ENCODE assay signal across 21 mouse cellular contexts in genomic region chr8:90669396-90669795, GRCm38 (mm10).
DNase-seq lines count a peak whose midpoint lies in the region; ATAC-seq lines count a peak whose summit lies in the region.
"Had no signal": no experiment of that assay in that cellular context is flagged by ENCODE, and none has a peak within 500 bp of the region (broad histone marks: within the 10 kb centered on the region; RNA-seq: fewer than 3 reads in every experiment).

No protein-coding gene starts in this region.

- H3K36me3 ChIP-seq in hindbrain, embryonic 11.5 days (ENCODE audit: control insufficient read depth, insufficient read depth, low read length) = no peaks in the 10 kb centered on the region
- H3K36me3 ChIP-seq in hindbrain, embryonic 12.5 days = no peaks in the 10 kb centered on the region
- H3K36me3 ChIP-seq in embryonic facial prominence, embryonic 14.5 days (ENCODE audit: control insufficient read depth, insufficient read depth, low read length) = no peaks in the 10 kb centered on the region
- H3K36me3 ChIP-seq in midbrain, embryonic 14.5 days (ENCODE audit: control insufficient read depth, insufficient read depth, low read length) = no peaks in the 10 kb centered on the region
- H3K36me3 ChIP-seq in neural tube, embryonic 15.5 days = no peaks in the 10 kb centered on the region
- H3K36me3 ChIP-seq: forebrain, embryonic 12.5 days; limb, embryonic 12.5 days had no signal

- no peak overlapping the region for H3K4me2 ChIP-seq in hindbrain, embryonic 11.5 days (replicated peaks; ENCODE audit: low read depth, low read length)
- no peak overlapping the region for H3K4me2 ChIP-seq in hindbrain, embryonic 12.5 days (replicated peaks)
- no peak overlapping the region for H3K4me2 ChIP-seq in embryonic facial prominence, embryonic 14.5 days (ENCODE audit: low read depth, low read length)
- no peak overlapping the region for H3K4me2 ChIP-seq in midbrain, embryonic 14.5 days (ENCODE audit: low read length)
- H3K4me2 ChIP-seq in neural tube, embryonic 15.5 days = no peak overlapping the region

- DNase-seq in hindbrain, embryonic 11.5 days (ENCODE audit: low spot score) = peak; percentile 51
- peak; percentile 16 for DNase-seq in embryonic facial prominence, embryonic 14.5 days (ENCODE audit: low spot score)
- peak; percentile 60 for DNase-seq in midbrain, embryonic 14.5 days
- no peak for DNase-seq in lung, postnatal 25 days (ENCODE audit: low spot score)
- no peak for DNase-seq in lung, postnatal 4 days
- DNase-seq in layer of hippocampus, postnatal 14 days (ENCODE audit: low spot score in 2 of 2) = no peak
- DNase-seq: adrenal gland, adult 8-10 months; cerebellum, adult 11 months; cerebellum, postnatal 25 days; gastrocnemius, postnatal 25 days; heart, postnatal 10 days; kidney, adult 8-10 months; thymus, adult 18-20 months had no signal

- H3K4me3 ChIP-seq in hindbrain, embryonic 11.5 days (ENCODE audit: low read depth, low read length) = no peak overlapping the region
- no peak overlapping the region for H3K4me3 ChIP-seq in hindbrain, embryonic 12.5 days
- H3K4me3 ChIP-seq in embryonic facial prominence, embryonic 14.5 days (ENCODE audit: low read depth, low read length) = no peak overlapping the region
- H3K4me3 ChIP-seq in midbrain, embryonic 14.5 days (replicated peaks; ENCODE audit: low read depth, low read length) = no peak overlapping the region
- H3K4me3 ChIP-seq in neural tube, embryonic 15.5 days (replicated peaks) = no peak overlapping the region
- H3K4me3 ChIP-seq: forebrain, embryonic 12.5 days; left cerebral cortex, adult 2 months; limb, embryonic 12.5 days; megakaryocyte, embryonic 14.5 days had no signal

- no peak overlapping the region for H3K9ac ChIP-seq in hindbrain, embryonic 11.5 days (ENCODE audit: low read depth, low read length)
- H3K9ac ChIP-seq in hindbrain, embryonic 12.5 days = no peak overlapping the region
- H3K9ac ChIP-seq in embryonic facial prominence, embryonic 14.5 days (ENCODE audit: low read depth, low read length) = no peak overlapping the region
- H3K9ac ChIP-seq in midbrain, embryonic 14.5 days (replicated peaks; ENCODE audit: low read length) = no peak overlapping the region
- no peak overlapping the region for H3K9ac ChIP-seq in neural tube, embryonic 15.5 days (replicated peaks)
- H3K9ac ChIP-seq: forebrain, embryonic 12.5 days; limb, embryonic 12.5 days; liver, embryonic 14.5 days had no signal

- peak overlapping the region; percentile 65 for H3K27ac ChIP-seq in hindbrain, embryonic 11.5 days (ENCODE audit: low read depth, low read length)
- no peak overlapping the region for H3K27ac ChIP-seq in hindbrain, embryonic 12.5 days
- no peak overlapping the region for H3K27ac ChIP-seq in embryonic facial prominence, embryonic 14.5 days (replicated peaks; ENCODE audit: low read depth, low read length)
- peak overlapping the region; percentile 81; the same call in 1 of the 2 replicates for H3K27ac ChIP-seq in midbrain, embryonic 14.5 days (replicated peaks; ENCODE audit: low read depth, low read length)
- H3K27ac ChIP-seq in neural tube, embryonic 15.5 days (replicated peaks) = peak overlapping the region; percentile 61; the same call in 1 of the 2 replicates
- H3K27ac ChIP-seq: forebrain, embryonic 12.5 days; left cerebral cortex, adult 2 months; limb, embryonic 12.5 days; liver, embryonic 14.5 days had no signal

- H3K9me3 ChIP-seq in hindbrain, embryonic 11.5 days (ENCODE audit: control insufficient read depth, low read length) = peaks cover 3% of the 10 kb centered on the region; the same call in 1 of the 2 replicates
- 0 out of 2 replicates have a peak, but pooled peaks cover 3% of the 10 kb centered on the region for H3K9me3 ChIP-seq in hindbrain, embryonic 12.5 days (replicated peaks)
- peaks cover 4% of the 10 kb centered on the region for H3K9me3 ChIP-seq in embryonic facial prominence, embryonic 14.5 days (ENCODE audit: control insufficient read depth, low read length)
- H3K9me3 ChIP-seq in midbrain, embryonic 14.5 days (ENCODE audit: control insufficient read depth, low read length) = peaks cover 4% of the 10 kb centered on the region; the same call in 1 of the 2 replicates
- H3K9me3 ChIP-seq in neural tube, embryonic 15.5 days (replicated peaks) = no peaks in the 10 kb centered on the region; the same call in 1 of the 2 replicates
- H3K9me3 ChIP-seq: limb, embryonic 12.5 days; megakaryocyte, embryonic 14.5 days had no signal

- peak; percentile 54 for ATAC-seq in hindbrain, embryonic 11.5 days (ENCODE audit: low FRiP score)
- no peak; the same call in 1 of the 2 replicates for ATAC-seq in hindbrain, embryonic 12.5 days (ENCODE audit: low FRiP score)
- no peak for ATAC-seq in embryonic facial prominence, embryonic 14.5 days (ENCODE audit: low read depth)
- no peak for ATAC-seq in midbrain, embryonic 14.5 days (ENCODE audit: low FRiP score, low TSS enrichment)
- ATAC-seq in neural tube, embryonic 15.5 days (ENCODE audit: low FRiP score) = no peak
- ATAC-seq: inflammation-experienced regulatory T-cells, adult 6 months had no signal

- H3K27me3 ChIP-seq in hindbrain, embryonic 11.5 days (ENCODE audit: control insufficient read depth, insufficient read depth, low read length) = no peaks in the 10 kb centered on the region
- H3K27me3 ChIP-seq in hindbrain, embryonic 12.5 days = no peaks in the 10 kb centered on the region
- H3K27me3 ChIP-seq in embryonic facial prominence, embryonic 14.5 days (replicated peaks; ENCODE audit: control insufficient read depth, insufficient read depth, low read length) = no peaks in the 10 kb centered on the region
- H3K27me3 ChIP-seq in midbrain, embryonic 14.5 days (ENCODE audit: control insufficient read depth, insufficient read depth, low read length) = no peaks in the 10 kb centered on the region
- no peaks in the 10 kb centered on the region for H3K27me3 ChIP-seq in neural tube, embryonic 15.5 days (replicated peaks)
- H3K27me3 ChIP-seq: megakaryocyte, embryonic 14.5 days had no signal

- no peaks in the 10 kb centered on the region; the same call in 1 of the 2 replicates for H3K4me1 ChIP-seq in hindbrain, embryonic 11.5 days (replicated peaks; ENCODE audit: control insufficient read depth, insufficient read depth, low read length)
- H3K4me1 ChIP-seq in hindbrain, embryonic 12.5 days = peaks cover 18% of the 10 kb centered on the region
- H3K4me1 ChIP-seq in embryonic facial prominence, embryonic 14.5 days (ENCODE audit: control insufficient read depth, insufficient read depth, low read length) = no peaks in the 10 kb centered on the region
- H3K4me1 ChIP-seq in midbrain, embryonic 14.5 days (ENCODE audit: control insufficient read depth, insufficient read depth, low read length) = peaks cover 22% of the 10 kb centered on the region
- H3K4me1 ChIP-seq in neural tube, embryonic 15.5 days = peaks cover 20% of the 10 kb centered on the region
- H3K4me1 ChIP-seq: megakaryocyte, embryonic 14.5 days had no signal

- 27% methylated on average over 9 of the region's 9 CpGs for WGBS in hindbrain, embryonic 11.5 days
- WGBS in hindbrain, embryonic 12.5 days = 29% methylated on average over 9 of the region's 9 CpGs
- WGBS in embryonic facial prominence, embryonic 14.5 days = 44% methylated on average over 9 of the region's 9 CpGs
- 8% methylated on average over 9 of the region's 9 CpGs for WGBS in midbrain, embryonic 14.5 days
- WGBS in neural tube, embryonic 15.5 days = 20% methylated on average over 9 of the region's 9 CpGs

Comparison
In these comparisons a context has a peak if more than half of its experiments do, and no peak if none do; other contexts are left out.
1. H3K27ac ChIP-seq: peak in hindbrain, embryonic 11.5 days (single experiment), midbrain, embryonic 14.5 days (single experiment) and neural tube, embryonic 15.5 days (single experiment); none in hindbrain, embryonic 12.5 days (single experiment) and embryonic facial prominence, embryonic 14.5 days (single experiment).
2. DNase-seq: peak in hindbrain, embryonic 11.5 days (single experiment), embryonic facial prominence, embryonic 14.5 days (single experiment) and midbrain, embryonic 14.5 days (single experiment); none in lung, postnatal 25 days (single experiment), lung, postnatal 4 days (0 of 2) and layer of hippocampus, postnatal 14 days (0 of 2).